Mouse (Mus musculus): ENCODE measurements around the gene 1700018B08Rik. TPM values are rescaled to one million over a fixed set of nuclear protein-coding genes. Genes with fewer than 3 reads are reported as not detected.
A peak's percentile ranks its signal among the peaks of the same experiment; 100 is the strongest.

1700018B08Rik gene
- total RNA-seq, 2 experiments from 2014 or later, result not detected

GRCm38 (mm10) chr8:121525111-121525818 lies 18.9 kb downstream of the 1700018B08Rik start:
- no peak for DNase-seq (ENCODE audit: low spot score in 2 of 2)

- DNase-seq (ENCODE audit: low spot score in 2 of 2), result peak; percentile 74 to 87
Observed at GRCm38 (mm10) chr8:121513429-121513828, 30.7 kb downstream of the 1700018B08Rik start.

GRCm38 (mm10) chr8:121511751-121512150 lies 32.4 kb downstream of the 1700018B08Rik start:
- no peak for DNase-seq (ENCODE audit: low spot score in 2 of 2)

DNA sequence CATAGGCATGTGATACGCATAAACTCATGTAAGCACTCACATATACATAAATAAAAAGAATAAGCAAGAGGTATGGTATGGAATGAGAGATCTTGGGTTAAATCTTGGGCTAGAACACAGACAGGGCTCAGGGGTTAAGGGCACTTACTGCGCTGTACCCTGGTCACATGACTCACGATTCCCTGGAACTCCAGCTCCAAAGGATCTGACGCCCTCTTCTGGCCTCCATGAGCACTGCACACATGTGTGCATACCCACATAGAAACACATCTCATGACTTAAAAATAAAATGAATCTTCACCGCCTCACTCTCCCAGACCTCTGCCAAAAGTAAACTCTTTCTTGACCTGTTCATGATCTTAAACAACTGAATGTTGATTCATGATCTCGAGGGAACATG lies 46.5 kb downstream of the 1700018B08Rik start:
- DNase-seq (ENCODE audit: low spot score in 2 of 2), result no peak

DNA sequence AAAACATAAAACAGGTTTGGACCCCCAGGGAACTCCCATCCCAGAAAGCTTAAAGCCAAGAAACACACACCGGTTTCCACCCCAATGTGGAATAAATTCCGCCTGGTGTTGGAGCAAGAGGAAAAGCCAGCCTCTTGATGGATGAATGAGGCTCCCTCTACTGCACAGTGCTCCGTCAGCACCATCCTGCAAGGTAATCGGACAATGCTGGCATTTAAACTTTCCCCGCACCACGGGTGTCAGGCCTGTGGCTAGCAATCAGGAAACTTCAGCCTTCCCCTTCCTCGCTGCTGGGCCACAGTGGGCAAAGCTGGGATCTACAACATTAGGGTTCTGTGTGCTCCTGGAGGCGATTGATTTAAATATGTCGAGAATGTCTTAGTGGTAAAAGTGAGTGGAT lies 52.5 kb downstream of the 1700018B08Rik start:
- DNase-seq (ENCODE audit: low spot score in 2 of 2), result no peak

- DNase-seq (ENCODE audit: low spot score in 2 of 2), result no peak
Observed at GRCm38 (mm10) chr8:121484072-121484782, 59.9 kb downstream of the 1700018B08Rik start.

Other genes with a start within 250 kb of the 1700018B08Rik start
- gene Fbxo31, start 34.5 kb upstream of the 1700018B08Rik start, total RNA-seq (2021), result 10 to 100 TPM; 81.3 to 98.2 TPM
- 100 to 1,000 TPM; 172 to 184 TPM for gene Map1lc3b, start 46.0 kb upstream of the 1700018B08Rik start, total RNA-seq (2021)
- 10 to 100 TPM; 78.1 to 83.0 TPM for gene Zcchc14, start 108.6 kb upstream of the 1700018B08Rik start, total RNA-seq (2021)
- gene Jph3, start 185.3 kb upstream of the 1700018B08Rik start, total RNA-seq (2021), result 100 to 1,000 TPM; 212 to 217 TPM